Mouse (Mus musculus) erythroblast, adult 5-6 weeks (primary cell): ENCODE data around the gene Bnc2. TPM values are rescaled to one million over a fixed set of nuclear protein-coding genes. Genes with fewer than 3 reads are reported as not detected.

Source experiments
- ATAC-seq: replicated peaks from 2 replicates; pipeline ENCODE4 v1.8.0; 2016; ENCODE audit warnings: moderate number of reproducible peaks, mild to moderate bottlenecking, moderate TSS enrichment, inconsistent platforms; ENCODE audit not compliant: poor library complexity, low FRiP score, severe bottlenecking
- total RNA-seq, 2 experiments: library from RNA; stranded (forward) in 1 of 2; stranded (reverse) in 1 of 2; fragments of 150-400 nt in 1 of 2; fragments of 200-764, 138-1000 nt in 1 of 2; gene quantifications; 2 replicates each; pipeline versions ENCODE4 v1.2.3 to v1.2.4; 2015 to 2017; ENCODE audit warnings: low replicate concordance in 2 of 2

The Bnc2 gene
- total RNA-seq, 2 experiments from 2014 or later = not detected

DNA sequence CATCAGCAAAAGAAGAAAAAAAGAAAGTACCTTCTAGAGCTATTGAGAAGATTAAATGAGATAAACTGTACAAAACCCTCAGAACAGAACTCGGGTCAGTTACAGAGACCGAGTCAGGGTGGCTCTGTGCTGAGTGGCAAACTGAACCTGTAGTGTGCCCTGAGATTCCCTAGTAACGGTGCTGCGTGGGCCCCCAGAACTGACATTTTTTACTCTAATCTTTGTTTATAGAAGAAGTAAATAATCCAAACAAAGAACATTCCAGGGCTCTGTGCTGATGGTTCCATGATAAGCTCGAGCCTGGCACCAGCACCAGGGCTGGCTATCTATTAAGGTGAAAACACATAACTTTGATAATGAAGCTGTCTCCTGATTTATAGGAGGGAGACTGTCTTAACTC, 325.5 kb downstream of the Bnc2 start:
- ATAC-seq = no peak

DNA sequence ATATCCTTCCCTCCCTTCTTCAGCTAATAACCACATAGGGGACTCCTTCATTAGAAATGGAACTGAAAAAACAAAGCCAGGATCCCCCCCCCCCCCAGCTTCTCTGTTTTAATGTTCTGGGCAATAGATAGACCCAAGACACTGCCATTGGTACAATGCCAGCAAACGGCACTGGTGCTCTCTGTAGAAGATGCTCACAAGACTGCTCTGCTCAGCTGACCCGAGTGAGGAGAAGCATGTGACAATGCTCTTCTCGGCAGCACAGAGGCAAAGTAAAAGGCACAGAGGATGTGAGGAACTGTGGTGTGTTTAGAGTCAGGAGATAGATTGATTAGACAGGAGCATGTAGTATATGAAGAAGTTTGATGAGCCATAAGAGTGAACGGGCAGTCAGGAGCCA, 335.9 kb downstream of the Bnc2 start:
- no peak for ATAC-seq

DNA sequence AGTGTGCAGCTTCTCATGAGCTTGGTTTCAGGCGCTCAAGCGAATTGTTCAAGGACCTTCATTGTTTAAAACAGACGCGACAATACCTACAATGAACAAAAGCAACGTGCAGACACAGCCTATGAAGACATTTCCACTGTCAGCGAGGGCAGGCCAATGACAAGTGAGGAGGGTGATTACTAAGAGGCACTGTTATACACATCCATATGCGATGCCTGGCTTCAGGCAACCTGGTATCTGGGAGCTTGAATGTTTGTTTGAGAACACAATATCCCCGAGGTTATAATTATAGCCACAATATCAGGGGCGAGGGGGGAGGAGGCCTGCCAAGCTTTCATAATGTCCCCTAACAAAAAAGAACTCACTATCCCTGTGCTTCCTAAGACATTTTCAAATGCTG, 343.1 kb downstream of the Bnc2 start:
- no peak for ATAC-seq

DNA sequence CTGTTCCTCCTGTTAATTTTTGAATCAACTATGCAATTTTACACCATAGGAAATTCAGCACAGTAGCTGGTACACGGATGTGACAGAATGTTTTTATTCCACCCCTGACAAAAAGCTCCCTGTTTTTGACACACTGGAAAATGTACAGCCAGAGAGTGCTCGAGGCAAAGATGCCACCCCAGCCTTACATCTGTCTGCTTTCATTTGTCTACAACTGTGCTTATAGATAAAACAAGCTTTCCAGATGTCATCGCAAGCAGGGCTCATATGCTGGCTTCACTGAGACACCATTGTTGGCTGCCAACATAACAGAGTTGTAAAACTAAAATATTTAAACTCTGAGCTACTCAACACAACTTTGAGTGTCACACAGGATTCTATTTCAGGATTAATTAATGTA, 343.6 kb downstream of the Bnc2 start:
- ATAC-seq = no peak

DNA sequence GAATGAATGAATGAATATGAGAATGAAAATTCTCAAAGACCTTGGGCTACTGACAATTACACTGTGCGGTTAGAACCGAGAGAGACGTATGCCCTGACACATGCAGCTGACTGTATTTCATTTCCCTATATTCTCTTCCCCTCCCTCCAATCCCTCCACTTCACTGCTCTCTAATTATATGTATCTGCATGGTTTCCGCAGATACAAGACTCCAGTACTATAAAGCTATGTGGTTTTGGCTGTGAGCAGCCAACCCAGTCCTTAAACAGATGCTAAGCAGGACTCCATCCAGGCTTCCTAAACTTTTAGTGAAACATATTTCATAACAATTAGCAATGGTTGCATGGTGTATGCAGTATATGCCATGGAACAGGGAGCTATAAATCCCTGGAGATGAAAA, 344.6 kb downstream of the Bnc2 start:
- no peak for ATAC-seq

DNA sequence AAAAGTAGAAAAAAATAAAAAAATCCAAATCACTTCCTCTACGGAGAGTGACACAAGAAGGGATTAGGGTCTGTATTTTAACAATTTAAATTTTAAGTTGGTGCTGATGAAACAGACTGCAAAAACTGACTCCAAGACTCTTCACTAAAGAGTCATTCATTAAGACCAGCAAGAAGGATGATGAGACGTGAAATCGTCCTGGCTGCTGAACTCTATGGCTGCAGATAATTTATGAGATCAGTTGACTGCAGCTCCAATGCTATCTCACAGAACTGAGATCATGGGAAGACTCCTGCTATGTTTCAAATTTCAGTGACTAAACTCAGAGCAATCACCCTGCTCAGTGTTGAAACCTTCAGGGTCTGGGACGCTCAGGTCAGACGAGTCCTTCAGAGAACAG, 345.4 kb downstream of the Bnc2 start:
- no peak for ATAC-seq

DNA sequence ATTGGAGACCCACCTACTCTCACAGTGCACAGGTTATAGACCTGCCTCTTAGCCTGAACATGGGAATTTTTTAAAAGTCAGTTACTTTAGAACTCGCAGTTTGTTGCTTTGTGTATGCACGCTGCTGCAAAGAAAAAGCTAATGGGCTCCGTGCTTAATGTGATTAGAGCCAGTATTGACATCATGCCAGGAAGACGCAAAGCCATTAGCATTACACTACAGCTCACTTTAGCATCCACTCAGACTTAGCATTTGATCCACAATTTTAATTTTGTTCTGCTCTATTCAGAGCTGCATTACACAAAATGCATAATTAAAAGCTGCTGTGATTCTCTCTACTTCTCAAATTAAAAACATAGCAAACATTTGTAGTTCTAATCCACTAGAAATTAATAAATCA, 350.7 kb downstream of the Bnc2 start:
- ATAC-seq = no peak

DNA sequence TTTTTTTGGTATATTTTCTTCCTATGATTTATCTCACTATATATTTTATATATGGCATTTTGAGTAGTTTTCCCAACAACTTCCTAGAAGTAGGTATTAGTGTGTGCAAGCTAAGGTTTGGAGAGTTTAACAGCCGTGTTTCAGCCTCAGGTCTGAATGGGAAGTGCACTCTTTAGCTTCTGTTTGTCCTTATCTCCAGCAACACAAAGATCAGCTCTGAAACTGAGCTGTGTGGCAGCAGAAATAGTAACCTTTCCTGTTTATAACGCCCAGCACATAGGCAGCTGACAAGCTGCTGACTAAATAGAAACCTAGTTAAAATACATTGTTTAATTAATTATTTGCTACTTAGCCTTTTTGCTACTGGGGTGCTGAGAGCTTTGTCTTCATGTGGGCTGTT, 353.5 kb downstream of the Bnc2 start:
- ATAC-seq = no peak

DNA sequence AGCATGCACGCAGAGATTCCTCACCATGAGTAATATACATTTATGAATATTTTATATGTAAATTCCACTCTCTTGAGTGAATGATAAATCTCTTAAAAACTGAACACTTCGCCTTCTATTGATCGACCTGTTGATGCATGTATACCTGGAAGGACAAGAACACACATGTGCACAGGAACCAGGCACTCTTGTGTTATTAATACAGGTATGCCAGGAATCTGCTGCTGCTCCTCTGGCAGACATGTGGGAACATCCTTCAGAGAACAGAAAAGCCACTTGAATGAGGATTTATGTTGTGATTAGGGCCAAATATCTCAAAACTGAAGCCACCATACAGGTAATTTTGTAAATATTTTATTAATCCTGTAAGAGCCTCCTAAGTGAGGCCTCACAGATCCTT, 357.7 kb downstream of the Bnc2 start:
- no peak for ATAC-seq

DNA sequence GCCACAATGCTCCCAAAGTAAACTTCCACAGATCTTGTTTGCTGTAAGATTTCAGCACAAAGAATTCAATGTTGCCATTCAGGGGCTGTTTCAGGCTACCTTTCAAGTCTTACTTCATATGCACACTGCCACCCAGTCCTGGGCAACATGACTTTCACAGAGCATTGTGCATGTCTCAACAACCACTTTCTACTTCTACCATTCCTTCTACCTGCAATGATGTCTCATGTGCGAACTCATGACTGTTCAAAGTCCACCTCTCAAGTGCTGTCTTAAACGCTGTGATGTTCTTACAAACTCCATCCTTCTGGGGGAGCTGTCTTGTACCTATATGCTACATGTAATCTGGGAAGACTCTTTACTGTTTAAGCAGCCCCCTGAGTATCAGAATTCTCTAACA, 363.7 kb downstream of the Bnc2 start:
- ATAC-seq = no peak

DNA sequence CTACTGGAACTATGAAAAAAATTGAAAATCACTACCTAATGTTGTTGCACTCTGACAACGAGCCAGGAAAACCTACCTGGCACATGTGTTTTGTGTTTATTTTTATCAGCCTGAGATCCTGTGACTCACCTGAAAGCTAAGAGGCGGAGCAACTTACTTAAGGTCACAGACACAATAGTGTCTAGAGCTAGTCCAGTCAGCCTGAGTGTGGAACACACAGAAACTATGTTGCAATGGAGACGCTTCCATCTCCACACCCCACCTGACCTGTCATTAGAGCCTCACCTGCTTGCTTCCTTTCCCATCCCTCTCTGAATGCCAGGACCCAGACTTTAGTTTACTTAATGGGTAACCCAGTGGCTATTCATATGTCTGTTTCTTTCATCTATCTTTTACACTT, 364.2 kb downstream of the Bnc2 start:
- no peak for ATAC-seq

DNA sequence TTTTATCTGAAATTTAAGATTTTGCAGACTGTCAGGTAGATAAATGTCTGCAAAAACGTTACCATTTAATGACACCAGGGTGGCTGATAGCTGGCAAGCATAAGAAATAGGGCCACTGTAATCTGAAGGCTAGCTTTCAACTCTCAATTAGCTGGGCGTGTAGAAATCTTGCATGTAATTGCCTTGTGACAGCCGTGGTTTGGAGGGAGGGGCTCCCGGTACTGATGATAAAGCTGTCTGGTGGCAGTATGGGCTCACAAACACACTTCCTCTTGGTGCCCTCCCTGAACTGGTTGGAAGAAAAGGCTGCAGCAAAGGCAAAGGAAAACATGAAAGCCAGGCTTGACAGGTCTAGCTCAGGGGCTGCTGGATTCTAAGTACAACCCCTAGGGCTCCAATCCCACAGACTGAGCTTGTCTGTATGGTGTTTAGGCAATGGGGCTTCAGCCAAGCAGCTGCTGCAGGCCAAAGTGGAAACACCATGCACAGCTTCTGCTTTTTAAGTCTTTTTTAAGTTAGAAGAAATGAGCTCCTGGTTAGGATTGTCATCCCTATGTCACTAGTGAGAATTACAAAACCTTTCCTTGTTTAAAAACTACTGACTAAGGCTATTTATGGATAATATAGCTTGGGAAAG, 366.7 kb downstream of the Bnc2 start:
- no peak for ATAC-seq

DNA sequence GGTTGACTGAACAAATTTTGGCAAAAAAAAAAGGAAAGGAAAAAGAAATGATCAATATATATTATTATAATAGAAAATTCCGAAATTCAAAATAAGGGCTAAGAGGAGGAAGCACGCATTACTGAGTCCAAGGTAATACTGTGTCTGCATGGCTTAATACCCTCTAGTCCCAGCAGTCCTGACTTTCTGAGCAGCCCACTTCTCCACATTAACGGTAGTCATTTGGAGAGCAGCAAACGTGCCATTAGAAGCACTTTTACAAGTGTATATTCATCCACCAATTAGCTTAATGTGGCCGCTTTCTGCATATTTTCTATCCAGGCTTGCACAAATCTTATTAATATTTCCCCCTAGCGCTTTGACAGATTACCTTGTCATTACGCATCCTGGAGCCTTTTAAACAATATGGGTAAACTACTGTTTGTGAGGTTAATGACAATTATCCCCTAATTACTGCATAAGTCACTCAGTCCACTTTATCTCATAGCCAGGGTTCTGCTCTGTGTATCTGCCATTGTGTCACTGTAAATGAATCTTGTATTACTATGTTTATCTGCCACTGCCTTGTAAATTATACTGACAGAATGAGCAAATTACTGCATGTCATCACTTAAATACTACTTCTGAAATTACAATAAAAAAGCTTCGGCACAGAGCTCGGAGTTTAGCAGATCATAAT, 368.0 kb downstream of the Bnc2 start:
- ATAC-seq = no peak

DNA sequence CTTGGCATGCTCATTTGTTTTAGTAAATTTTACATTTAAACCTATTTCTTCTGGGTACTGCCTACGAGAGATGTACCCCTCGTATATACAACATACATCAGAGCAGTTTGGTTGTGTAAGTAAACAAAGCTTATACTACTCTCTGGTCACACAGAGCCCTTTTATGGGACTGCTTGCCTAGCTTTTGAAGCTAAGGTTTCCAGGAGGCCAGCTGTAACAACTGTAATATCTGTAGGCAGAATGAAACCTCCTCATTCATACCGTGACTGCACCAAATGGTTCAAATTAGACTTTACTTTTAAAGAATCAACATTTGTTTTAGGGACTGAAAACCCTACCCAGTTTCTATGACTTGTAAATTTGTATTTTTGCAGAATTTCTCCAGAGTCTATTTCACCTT, 372.1 kb downstream of the Bnc2 start:
- no peak for ATAC-seq

DNA sequence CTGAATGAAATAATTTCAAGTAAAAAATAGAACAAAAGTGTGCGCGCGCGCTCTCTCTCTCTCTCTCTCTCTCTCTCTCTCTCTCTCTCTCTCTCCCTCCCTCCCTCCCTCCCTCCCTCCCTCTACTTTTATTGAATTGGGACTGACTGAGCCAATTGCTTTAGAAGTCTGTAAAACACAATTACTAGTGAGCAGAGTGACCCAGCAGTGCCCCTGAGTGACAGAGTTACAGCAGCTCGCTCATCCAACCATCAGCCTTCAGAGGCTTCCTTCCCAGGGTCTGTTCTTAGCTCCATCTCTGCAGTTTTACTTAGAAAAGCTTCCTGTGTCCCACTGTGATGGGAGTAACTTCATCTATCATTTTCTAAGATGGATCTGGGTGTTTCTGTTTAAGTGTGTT, 389.9 kb downstream of the Bnc2 start:
- no peak for ATAC-seq

DNA sequence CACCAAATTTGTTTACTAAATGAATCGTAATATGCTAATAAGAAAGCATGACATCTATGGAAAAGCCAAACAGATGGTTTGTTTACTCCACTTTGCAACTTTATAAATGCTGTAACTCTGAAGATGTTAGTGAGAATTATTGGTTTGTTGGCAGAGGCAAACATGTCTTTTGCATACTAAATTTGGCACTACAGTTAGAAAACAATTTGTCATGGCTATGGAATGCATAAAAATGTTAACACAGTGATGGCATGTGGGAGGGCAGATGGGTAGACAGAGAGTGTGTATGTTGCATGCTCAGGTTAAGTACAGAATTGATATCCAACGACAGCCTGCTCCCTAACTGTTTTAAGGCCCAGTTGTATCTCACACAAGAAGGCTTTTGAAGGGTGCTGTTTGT, 392.4 kb downstream of the Bnc2 start:
- ATAC-seq = no peak

DNA sequence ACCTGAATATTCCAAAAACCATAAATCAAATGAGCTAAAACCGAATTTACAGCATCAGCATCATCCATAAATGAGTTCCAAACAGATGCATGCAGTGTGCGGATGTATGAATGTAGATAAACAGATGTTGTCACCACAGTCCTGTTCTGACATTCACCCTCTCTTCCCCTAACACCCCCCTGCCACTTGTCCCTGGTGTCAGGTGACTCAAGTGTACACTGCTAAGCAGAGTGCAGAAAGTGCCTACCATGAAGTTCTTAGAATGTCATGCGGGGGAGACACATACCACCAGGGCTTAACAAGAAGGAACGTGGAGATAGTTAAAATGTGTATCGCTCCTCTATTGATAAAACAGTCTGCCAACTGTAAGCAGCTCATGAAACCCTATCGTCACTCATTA, 396.9 kb downstream of the Bnc2 start:
- no peak for ATAC-seq

DNA sequence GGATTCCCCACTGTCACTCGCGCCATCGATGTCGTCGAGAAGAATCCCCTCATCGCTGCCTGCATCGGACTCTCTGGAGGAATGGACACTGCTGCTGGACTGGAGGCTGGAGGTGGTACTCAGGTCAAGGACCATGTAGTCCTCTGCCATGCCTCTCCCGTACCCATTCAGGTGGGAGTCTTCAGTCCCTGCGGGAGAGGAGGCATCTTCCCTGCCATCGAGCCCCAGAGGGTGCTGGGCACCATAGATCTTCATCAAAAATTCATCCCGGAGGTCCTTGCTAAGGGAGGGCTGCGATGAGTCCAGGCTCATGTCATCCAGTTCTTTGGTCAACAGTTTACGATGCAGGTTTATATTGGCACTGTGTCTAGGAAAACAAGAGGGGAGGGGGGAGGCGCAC, 399.0 kb downstream of the Bnc2 start:
- ATAC-seq = no peak

DNA sequence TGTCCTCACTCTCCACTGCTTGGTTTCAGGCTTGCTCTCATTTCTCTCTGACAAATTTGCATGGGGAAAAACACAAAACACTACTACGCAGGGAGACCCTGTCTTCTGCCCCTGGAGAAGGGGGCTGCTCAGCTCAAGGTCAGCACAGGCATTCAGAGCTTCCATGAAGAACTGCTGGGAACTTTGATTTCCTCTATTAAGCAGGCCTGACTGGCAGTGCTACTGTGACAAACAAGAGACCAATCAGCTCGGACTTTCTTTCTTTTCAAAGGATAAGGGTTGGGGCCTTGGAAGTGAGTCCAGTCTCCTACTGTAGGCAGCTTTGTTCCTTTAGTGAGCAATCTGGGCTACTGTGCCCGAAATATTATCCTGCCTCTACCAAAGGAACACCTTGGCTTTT, 400.9 kb downstream of the Bnc2 start:
- no peak for ATAC-seq

DNA sequence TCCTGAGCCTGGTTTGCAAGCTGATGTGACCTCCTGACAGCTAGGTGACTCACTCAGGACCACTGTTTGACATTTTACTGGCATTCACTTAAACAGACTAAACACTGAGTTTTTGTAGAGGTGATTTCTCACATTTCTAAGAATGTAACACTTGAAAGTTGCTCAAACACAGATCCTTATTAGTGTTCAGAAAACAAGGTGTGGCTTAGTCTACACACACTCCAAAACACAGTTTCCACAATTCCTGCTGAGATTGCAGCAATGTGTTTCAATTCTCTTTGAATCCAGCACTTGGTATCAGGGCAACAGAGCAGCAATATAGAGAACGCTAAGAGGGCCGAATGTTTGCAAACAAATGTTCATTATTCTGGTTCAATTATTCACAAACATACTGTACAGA, 402.2 kb downstream of the Bnc2 start:
- no peak for ATAC-seq

DNA sequence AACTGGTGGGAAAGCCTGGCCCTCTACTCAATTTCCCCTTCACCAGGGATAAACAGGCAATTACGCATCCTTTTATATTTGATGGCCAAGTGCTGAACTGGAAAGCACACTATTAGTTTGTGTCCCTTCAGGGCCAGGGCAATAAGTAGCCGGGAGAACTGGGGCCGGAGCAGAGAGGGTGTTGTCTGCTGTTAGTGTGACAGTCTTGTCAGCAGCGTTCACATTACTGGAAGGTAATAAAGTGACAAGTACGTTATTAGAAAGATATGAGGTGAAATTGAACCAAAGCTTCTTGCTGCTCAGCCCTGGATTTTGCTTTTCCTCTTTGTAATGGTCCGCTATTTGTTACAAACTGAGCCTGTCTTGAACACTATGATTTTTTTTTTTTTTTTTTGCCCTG, 405.2 kb downstream of the Bnc2 start:
- no peak for ATAC-seq

DNA sequence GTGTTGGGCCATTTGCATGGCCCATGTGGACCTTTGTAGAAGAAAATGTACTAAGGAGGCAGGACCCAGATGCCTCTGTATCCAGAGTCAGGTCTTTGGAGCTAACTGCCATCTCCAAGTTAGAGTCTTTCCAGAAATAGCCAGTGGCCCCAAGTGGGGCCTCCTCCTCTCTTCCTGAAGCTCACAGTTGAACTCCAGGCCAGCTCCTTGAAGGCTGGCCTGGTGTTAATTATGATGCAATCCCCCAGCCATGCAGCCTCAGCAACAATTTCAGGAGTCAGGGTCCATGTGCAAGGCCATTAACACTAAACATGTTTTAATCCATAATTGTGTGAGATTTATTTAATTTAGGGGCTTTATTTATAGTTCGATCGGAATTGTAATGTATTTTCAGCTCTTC, 427.7 kb downstream of the Bnc2 start:
- ATAC-seq = no peak
